Mouse (Mus musculus): ENCODE measurements around the gene Tlk2.

GRCm38 (mm10) chr11:105146593-105146992 is 32.0 kb upstream of the Tlk2 start, which contains the start of gene Gm10842:
- TF ChIP-seq CTCF (IDR thresholded peaks at IDR 0.05; ENCODE audit: control insufficient read depth, insufficient read depth, insufficient replicate concordance, low read depth, low read length) (no peak), POLR2A (IDR thresholded peaks at IDR 0.05; ENCODE audit: control insufficient read depth, low read depth, low read length) (no peak)
